Mouse (Mus musculus): ENCODE results near the gene Kif6.
A peak's percentile ranks its signal among the peaks of the same experiment; 100 is the strongest.

Kif6 gene

DNA sequence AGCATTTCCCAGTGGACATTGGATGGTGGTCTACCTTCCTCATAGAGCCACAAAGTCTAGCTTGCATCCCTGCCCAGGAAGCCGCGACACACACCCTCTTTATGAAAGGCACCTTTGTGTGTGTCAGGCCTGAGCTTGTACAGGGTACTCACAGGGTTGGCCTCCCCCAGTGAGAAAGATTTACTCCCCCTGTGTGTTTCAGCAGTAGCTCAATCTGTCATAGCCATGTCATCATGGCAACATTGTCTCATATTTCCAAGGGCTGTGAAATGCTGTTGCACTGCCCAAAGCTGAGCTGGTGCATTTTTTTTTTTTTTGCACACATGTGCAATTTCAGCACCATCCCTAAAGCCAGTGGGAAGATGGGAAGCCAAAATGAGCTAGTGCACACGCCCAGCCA is 224.3 kb downstream of the Kif6 start:
- DNase-seq (ENCODE audit: low read depth, low spot score): no peak

DNA sequence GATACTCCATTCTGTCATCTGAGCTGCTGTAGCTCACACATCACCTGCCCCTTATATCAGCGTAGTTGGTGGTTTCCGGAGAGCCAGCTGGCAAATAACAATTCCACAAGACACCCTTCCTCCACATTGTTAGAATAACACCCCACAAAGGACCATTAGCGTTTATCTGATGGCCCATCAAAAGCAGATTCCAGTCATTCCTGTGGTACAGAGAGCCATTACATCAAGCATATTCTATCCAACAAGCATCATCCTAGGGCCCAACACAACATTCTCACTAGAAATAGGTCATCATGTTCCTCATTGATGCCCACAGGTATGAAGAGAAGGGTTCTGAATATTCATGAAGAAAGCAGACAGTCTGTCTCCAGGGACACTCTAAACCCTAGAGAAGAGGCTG is 236.3 kb downstream of the Kif6 start:
- DNase-seq (ENCODE audit: low read depth, low spot score): no peak

DNA sequence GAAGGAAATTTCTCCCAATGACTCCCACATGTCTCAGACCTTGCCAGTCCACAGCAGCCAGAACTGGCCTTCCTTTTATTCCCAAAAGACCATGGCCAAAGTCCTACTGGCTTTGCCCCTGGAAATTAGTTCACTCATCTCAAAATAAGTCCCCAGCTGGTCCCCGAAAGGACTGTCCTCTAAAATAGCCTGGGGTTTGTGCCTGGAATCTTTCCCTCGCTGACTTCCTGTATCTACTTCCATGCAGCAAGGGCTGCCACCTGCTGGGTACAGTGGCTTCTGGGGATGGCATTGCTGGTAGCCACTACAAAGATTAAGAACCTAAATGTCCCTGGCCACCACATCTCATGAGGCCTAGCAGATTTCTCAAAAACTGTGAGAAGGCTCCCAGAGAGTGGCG is 237.2 kb downstream of the Kif6 start:
- DNase-seq (ENCODE audit: low read depth, low spot score): peak; percentile 51

DNA sequence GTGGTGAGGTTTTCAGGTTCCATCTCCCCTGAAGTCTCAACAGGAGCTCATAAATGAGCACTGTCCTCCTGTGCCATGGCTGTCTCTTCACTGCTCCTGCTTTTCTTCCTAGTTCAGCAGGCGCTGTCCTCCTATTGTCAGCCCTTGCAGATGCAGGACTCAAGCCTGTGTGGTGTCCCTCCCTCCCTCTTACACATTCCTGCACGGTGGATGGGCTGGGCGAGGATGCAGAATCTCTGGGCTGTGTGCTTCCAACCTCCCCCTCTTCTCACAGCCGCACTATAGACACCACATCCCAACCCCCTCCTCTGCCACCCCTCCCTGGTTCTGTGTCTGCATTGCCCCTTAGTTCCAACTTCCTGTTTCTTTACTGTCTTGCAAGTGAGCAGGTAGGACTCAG is 240.8 kb downstream of the Kif6 start:
- no peak for DNase-seq (ENCODE audit: low read depth, low spot score)

DNA sequence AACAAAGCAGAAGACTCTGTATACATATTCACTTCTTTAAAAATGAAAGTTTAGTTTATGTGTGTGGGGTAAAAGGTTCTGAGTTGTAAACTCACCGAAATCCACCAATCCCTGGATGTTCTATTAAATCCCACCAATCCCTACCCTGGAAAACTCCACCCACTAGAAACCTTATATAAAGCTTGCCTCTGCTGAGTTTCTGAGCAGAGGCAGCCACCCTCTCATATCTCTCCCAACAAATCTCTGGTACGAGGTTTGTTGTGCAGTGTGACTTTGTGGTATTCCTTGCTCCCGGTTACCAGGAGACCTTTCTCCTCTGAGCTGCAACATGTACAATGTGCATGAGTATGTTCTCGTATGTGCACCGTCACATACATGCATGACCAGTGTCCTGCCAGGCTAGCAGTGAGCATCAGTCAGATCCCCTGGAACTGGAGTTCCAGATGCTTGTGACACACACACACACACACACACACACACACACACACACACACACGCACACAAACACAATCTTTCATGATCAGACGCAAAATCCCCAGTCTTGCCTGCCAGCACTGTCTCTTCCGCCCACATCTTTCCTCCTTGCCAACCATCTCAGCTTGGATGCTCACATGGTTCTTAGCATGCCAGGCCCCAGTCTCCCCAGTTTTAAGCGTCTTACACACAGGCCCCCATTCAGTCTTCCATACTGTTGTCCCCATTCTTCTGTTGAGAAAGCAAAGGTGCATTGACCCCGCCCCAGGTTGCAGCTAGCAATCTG is 245.3 kb downstream of the Kif6 start:
- peak; percentile 74 for DNase-seq (ENCODE audit: low read depth, low spot score)

DNA sequence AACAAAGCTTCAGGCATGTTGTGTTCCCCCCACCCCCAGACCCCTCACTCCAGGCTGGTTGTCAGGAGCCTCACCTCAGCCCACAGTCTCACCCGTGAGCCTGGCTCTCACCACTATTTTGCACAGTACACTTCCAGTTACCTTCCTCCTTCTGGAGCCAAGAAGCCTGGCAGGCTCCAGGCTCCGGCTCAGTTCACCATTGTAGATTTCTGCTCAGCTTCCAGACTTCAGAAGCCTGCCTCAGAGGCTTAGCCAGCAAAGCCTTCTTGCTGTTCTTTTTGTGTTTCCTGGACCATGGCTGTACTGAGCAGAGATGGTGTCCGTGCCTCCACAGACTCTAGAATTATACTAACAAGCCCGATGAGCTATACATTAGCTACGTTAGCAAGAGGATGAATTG is 248.7 kb downstream of the Kif6 start:
- peak; percentile 37 for DNase-seq (ENCODE audit: low read depth, low spot score)

DNA sequence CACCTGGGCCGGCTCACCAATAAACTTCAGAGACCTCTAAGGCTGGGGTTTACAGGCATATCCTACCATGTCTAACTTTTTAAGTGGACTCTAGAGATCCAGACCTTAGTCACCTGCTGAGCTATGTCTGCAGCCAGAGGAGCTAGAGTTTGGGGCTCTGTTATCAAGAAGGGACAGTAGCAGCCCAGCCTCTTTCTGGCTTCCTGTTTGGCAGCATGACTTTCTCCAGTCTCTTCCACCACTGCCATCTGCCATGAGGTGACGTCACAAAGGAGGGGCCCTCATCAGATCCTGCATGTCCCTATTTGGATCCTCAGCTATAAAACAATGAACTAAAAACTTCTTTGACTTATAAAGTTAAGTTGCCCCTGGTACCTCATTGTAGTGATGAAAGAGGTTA is 250.7 kb downstream of the Kif6 start:
- no peak for DNase-seq (ENCODE audit: low read depth, low spot score)

DNA sequence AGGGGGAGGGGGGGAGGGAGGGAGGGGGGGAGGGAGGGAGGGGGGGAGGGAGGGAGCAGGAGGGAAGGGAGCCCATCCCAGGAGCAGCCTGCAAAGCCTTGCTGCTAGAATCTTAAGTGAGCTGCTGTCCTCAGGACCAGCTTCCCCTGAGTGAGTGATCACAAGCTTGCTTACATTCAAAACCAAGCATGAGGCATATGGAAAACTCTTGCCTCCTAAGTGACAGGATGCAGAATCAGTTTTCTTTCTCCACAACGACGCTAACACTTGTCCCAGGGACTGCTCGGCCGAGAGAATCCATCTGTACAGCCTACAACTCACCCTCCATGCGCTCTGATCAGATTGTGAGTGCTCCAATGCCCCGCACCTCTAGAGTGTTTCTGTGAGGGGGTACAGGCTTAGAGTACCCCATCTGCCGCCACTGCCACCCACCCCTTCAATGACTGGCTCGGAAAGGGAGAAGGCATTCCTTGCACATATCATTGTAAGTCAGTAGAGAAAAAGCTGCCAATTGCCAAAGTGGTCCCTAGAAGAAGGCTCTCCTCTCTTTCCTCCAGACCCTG is 251.8 kb downstream of the Kif6 start:
- peak; percentile 34 for DNase-seq (ENCODE audit: low read depth, low spot score)

DNA sequence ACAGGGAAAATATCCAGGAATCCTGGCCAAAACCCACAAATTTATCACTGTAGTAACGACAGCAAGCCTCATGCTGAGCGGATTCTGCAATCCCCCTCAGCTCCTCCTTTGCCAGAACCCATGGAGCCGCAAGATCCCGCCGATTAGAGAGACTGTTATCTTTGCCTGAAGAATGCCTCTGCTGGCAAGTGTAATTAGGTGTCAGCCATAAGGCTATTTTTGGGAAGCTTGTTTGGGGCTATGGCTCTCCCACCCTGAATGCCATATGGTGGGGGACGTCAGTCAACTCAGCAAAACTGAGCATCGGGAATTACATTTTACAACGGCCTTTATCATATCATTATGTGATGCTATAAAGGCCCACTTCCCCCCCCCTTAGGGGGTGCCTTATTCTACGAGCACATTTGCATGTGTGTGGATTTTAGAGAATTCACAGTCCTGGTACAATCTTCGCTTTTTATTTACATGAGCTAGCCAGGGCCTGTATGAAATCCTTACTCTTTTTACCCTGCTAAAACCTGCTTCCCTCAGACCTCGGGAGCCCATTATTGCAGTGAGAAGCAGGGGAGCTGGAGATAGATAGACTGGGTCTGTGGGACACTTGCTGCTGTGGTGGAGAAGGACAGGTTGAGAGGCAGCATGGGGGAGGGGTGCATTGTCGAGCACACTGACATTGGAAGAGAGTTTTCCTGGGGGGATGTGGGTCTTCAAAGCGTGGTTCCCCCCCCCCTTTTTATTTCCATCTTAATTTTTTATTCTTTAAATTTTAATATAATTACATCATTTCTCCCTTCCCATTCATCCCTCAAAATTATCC is 252.6 kb downstream of the Kif6 start:
- DNase-seq (ENCODE audit: low read depth, low spot score): peak; percentile 78

DNA sequence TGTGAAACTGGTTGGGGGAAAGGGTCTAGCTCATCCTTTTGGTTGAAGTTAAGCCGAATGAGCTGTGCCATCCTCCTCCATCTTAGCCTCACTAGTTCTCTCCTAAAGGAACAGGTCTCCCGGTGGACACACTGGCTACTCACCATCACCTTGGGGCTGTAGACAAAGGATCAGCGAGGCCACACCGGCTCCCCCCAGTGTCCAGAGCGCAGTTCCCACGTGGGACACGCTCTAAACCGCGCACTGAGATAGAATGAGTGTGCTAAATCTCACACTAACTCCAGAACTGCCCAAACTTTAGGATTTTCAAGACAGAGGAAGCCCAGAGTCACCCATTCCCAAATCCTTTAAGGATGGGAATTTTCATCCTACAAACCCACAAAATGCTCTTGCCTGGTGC is 254.3 kb downstream of the Kif6 start:
- DNase-seq (ENCODE audit: low read depth, low spot score): no peak

DNA sequence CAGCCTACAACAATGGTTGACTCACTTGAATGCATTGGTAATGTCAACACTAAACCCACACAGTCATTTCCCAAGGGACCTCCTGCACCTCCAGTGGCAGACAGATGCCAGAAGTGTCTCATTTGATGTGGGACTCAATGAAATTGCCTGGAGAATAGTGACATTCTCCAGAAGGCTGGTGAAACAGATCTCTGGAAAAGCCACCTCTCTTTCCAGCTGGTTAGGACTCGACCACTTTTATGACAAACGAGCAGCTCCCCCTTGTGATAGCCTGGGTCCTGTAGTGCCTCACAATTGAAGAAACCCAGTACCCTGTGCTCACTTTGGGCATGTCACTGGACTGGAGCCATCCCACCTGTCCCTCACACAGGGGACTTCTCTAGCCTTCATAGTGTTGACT is 257.4 kb downstream of the Kif6 start:
- peak; percentile 60 for DNase-seq (ENCODE audit: low read depth, low spot score)

DNA sequence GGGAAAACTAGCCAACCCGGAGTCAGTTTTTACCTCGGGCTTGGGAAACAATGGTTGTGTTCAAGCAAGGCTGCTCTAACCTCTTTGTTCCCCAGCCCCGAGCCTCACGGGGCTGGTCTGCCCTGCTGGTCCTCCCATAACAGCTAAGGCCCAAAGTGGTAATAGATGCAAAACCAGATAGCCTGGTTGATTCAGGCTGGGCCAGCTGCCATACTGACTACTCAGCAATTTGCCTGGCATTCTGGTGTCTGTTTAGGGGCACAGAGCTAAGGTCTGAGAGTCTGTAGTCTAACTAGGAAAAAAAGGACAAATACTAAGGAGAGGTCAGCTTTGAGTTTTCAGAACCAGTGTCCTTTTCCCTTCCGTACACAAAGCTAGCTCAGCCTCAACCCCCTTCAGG is 259.8 kb downstream of the Kif6 start:
- no peak for DNase-seq (ENCODE audit: low read depth, low spot score)

DNA sequence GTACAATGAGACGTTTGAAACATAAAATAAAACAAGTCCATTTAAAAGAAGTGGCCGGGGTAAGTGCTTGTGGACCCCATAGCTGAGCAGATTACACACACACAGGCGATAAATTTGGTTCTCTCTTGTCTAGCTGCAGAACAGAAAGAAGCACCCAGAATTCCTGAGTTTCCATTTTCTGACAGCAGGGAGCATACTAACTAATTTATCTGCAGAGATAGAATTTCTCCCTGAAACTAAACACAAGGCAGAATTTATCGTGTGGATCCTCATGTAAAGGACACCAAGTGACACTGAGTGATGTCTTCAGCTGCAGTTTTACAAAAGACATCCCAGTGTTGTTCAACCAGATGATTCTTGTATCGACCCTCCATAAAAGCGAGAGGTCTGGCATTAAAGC is 260.5 kb downstream of the Kif6 start:
- DNase-seq (ENCODE audit: low read depth, low spot score): peak; percentile 49

DNA sequence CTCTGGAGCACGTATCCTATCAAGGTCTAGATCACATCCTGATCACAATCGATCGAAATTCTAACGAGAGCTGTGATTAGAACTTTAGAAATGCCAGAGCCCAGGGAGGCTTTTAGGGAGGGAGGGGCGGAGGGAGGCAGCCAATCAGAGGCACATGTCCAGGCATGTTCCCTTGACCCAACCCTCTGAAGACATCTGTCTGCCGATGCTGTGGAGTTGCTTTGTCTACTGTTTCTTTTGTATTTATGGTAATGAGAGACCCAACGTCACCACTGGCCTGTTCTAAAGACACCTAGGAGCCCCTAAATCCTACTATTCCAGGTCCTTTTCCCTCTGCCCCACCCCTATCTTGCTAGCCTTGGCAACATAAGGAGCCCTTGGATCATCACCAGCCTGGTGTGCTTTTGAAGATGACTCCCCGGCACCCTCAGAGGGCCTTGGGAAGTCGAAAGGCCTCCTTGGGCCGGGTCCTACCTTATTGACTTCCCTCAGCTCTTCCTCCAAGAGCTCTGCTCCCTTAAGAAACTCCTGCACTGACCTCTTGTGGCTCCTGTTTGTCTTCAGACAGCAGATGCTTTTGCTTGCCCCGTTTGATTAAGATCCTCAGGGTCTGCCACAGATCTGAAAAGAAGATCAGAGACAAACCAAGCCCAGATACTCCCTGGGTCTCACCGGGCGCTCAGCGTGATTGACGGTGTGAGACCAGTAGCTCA is 261.2 kb downstream of the Kif6 start:
- DNase-seq (ENCODE audit: low read depth, low spot score): no peak

DNA sequence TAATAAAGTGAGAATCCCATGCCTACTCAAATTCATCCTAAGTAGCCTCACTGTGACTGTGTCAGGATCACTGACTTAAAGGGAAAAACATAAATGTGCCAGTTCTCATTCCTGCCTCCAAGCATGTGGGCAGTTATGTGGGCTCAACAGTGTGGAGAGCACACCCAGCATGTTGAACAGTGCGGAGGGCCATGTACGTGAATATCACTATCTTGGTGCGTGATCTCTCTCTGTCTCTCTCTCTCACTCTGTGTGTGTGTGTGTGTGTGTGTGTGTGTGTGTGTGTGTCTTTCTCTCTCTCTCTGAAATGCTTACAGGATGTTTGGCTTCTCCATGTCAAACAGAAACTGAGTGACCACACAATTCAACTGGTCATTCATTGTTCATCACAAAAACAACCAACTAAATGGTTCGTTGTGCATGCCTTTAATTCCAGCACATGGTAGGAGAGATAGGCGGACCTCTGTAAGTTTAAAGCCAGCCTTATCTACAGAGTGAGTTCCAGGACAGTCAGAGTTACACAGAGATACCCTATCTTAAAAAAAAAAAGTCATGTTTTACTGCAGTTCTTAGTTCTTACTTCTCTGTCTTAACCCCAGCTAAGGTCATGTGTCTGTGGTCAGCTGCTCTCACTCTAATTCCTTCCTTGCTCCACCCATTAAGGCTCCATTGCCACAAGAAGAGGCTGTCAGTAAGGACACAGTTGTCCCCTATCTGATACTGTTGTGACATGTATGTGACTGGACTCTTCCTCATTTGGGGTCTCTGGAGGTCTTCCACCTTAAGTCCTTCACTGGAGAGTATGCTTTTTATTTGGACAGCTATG is 266.2 kb downstream of the Kif6 start:
- DNase-seq (ENCODE audit: low read depth, low spot score): no peak

DNA sequence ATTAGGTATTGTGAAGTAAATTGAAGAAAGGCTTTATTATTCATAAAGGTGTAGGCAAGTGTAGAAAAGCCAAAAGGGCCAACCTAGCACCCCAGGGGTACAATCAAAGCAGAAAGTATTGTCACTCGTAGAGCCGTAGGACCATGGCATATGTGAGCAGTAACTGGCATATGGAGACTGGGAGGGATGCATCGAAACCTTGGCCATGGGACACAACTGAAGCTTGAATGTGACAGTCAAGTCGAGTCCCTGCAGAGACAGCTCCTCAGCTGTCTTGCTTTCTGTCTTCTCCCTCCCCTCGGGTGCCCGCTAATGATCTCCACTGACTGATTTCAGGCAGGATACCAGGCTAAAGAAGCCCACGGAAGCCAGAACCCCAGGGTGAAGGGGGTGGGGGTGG is 266.9 kb downstream of the Kif6 start:
- no peak for DNase-seq (ENCODE audit: low read depth, low spot score)

DNA sequence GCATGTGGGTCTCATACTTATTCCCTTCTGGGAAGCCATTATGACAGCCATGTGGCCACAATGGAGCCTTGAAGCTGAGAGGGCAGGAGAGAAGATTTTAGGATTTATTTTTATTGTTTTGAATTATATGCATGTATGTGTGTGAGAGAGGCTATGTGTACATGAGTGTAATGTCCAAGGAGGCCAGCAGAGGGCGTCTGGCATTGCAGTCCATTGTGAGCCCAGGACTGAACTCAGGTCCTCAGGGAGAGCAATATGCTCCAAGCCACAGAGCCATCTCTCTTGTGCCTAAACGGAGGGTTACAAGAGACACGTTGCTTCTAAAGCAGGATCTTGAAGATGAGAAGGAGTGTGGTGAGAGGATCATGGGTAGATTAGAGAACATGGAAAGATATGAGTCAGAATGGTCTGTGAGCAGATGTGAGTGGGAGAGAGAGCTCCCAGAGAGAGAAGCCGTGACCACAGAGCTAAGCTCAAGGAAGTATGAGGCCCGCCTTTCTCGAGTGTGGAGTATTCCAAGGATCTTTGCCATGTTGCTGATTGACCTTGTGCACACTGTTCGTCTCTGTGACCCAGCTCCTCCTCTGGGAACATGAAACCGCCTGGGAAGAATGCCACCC is 268.3 kb downstream of the Kif6 start:
- DNase-seq (ENCODE audit: low read depth, low spot score): peak; percentile 76

DNA sequence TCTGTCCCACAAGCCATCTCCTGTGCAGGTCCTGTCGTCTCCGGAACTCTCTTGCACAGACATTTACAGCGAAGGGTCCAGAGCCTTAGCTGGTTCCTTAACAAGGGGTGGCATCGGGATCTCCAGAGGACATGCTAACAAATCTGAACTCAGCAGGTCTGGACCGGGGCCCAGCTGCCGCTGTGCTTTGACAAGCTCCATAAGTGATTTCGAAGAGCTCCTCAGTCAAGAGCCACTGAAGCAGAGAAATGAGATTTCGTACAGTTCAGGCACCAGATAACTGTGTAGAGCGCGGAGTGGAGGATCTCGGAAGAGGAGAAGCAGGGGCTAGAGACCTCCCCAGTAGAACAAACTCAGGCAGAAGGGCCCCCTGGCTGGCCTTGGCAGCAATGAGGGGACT is 270.1 kb downstream of the Kif6 start:
- no peak for DNase-seq (ENCODE audit: low read depth, low spot score)

DNA sequence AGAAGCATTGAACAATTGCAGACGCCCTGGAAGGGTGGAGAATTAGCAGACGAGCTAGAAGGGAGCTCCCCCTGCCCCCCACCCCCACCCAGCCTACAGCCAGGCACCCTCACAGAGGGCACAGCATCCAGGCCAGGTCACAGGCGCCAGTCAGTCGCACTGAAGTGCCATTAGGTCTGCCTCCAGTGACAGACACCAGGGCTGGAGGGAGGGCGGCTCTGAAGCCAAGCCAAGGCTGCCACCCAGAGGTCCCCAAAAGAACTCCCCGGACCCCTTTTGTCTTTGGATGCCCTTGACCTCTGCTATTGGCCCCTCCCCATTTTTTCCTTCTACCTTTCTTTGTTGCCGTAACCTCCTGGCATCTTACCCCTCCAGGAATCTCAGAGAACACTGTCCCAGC is 274.7 kb downstream of the Kif6 start:
- DNase-seq (ENCODE audit: low read depth, low spot score): no peak

DNA sequence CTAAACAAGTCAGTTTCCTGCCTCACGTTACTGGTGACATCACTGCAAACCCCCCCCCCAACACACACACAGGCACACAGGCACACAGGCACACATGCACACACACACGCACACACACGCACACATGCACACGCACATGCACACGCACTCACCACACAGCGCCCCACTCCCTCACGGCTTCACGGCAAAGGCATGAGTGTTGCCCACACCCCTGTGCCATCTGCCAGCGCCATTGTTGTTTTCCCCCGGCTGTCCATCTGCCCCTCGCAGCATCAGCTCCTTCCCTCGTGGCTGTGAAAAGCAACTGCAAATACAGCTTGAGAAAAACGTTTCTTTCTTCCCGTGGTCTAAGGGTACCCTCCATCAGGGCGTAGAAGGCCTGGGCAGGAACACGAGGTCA is 275.9 kb downstream of the Kif6 start:
- DNase-seq (ENCODE audit: low read depth, low spot score): peak; percentile 56

DNA sequence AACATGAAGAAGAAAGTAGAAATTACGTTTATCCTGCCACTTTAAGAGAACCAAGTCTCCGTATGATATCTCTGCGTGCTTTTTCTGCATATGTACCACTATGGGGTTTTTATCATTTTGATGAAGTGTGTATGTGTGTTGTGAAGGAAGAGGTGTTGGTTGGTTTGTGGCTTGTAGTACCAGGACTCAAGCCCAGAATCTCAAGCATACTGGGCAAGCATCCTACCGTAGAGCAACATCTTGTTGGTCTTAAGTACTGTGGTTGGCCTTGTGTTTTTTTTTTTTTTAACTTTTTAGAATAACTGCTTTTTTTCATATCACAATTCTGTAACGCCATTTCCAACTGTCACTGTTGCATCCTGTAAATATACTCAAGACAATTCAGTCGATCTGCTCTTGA is 277.5 kb downstream of the Kif6 start:
- no peak for DNase-seq (ENCODE audit: low read depth, low spot score)

Data from brain, adult 2 months (tissue).